Mouse (Mus musculus) ES-E14 (cell line): ENCODE data around the gene Cenpf. TPM values are rescaled to one million over a fixed set of nuclear protein-coding genes. Genes with fewer than 3 reads are reported as not detected.

Experiments
- DNase-seq: peaks from one replicate; pipeline ENCODE4 v3.0.0-alpha.2; 2013; ENCODE audit warnings: low read depth, low spot score
- H3K27ac ChIP-seq: 2 replicates; pipeline ENCODE4 v1.5.1; 2012; ENCODE audit warnings: low read depth, mild to moderate bottlenecking, low read length, moderate library complexity, mixed read lengths; ENCODE audit not compliant: poor library complexity, insufficient read depth, severe bottlenecking
- H3K36me3 ChIP-seq: 2 replicates; pipeline ENCODE4 v1.6.1; 2012; ENCODE audit warnings: mild to moderate bottlenecking, low read length, moderate library complexity, mixed read lengths; ENCODE audit not compliant: control insufficient read depth, poor library complexity, insufficient read depth, severe bottlenecking
- H3K4me1 ChIP-seq, 2 experiments: fragments of 150-350 bp in 1 of 2; sonication (generic) in 1 of 2; 2 replicates each; pipeline ENCODE4 v1.6.1; 2012; ENCODE audit warnings: low read length in 2 of 2, mild to moderate bottlenecking in 1 of 2, mixed read lengths in 1 of 2; ENCODE audit not compliant: control insufficient read depth in 2 of 2, insufficient read depth in 2 of 2, poor library complexity in 1 of 2
- H3K4me3 ChIP-seq, 2 experiments: fragments of 150-350 bp in 1 of 2; sonication (generic) in 1 of 2; 2 replicates each; pipeline ENCODE4 v1.5.1; 2012; ENCODE audit warnings: low read length in 2 of 2, low read depth in 1 of 2, mild to moderate bottlenecking in 1 of 2, mixed read lengths in 1 of 2; ENCODE audit not compliant: insufficient read depth in 1 of 2, poor library complexity in 1 of 2, severe bottlenecking in 1 of 2
- H3K9ac ChIP-seq: 2 replicates; pipeline ENCODE4 v1.6.1; 2012; ENCODE audit warnings: low read depth, mild to moderate bottlenecking, low read length, mixed read lengths; ENCODE audit not compliant: poor library complexity, insufficient read depth, severe bottlenecking
- H3K9me3 ChIP-seq: fragments of 150-350 bp; sonication (generic); 2 replicates; pipeline ENCODE4 v1.6.1; 2012; ENCODE audit warnings: low read depth, mild to moderate bottlenecking, low read length; ENCODE audit not compliant: control insufficient read depth, insufficient read depth
- CHD2 ChIP-seq: IDR thresholded peaks from 2 replicates; pipeline ENCODE4 v1.6.1; 2014; ENCODE audit warnings: mild to moderate bottlenecking, low read depth, low read length, inconsistent platforms
- HCFC1 ChIP-seq: IDR thresholded peaks from 2 replicates; pipeline ENCODE4 v1.6.1; 2012; ENCODE audit warnings: low read length, inconsistent platforms, borderline replicate concordance; ENCODE audit not compliant: insufficient read depth
- MAFK ChIP-seq: IDR thresholded peaks from 2 replicates; pipeline ENCODE4 v1.6.1; 2014; ENCODE audit warnings: mild to moderate bottlenecking, low read depth, low read length, inconsistent platforms; ENCODE audit not compliant: insufficient read depth
- ZC3H11A ChIP-seq: IDR thresholded peaks from 2 replicates; pipeline ENCODE4 v1.6.1; 2012; ENCODE audit warnings: low read depth, mild to moderate bottlenecking, inconsistent platforms, low read length, borderline replicate concordance
- ZNF384 ChIP-seq: IDR thresholded peaks from 2 replicates; pipeline ENCODE4 v1.6.1; 2012; ENCODE audit warnings: low read depth, low read length, inconsistent platforms
- in situ Hi-C, 2 experiments: fragments of 600-800 bp; cut with MboI; formaldehyde crosslinking; loops; one replicate each; pipeline ENCODE4 v1.15.1; 2025; ENCODE audit warnings: low sequenced_read_pairs in 2 of 2, inconsistent platforms in 1 of 2; ENCODE audit not compliant: unreplicated experiment in 2 of 2
- total RNA-seq: library from RNA; depleted of rRNA; stranded (reverse); fragments of 300-350 nt; gene quantifications from 2 replicates; pipeline ENCODE4 v1.2.3, GENCODE M21; 2012

Cenpf gene
- total RNA-seq, 1 experiment, result 46.5 TPM

DNA sequence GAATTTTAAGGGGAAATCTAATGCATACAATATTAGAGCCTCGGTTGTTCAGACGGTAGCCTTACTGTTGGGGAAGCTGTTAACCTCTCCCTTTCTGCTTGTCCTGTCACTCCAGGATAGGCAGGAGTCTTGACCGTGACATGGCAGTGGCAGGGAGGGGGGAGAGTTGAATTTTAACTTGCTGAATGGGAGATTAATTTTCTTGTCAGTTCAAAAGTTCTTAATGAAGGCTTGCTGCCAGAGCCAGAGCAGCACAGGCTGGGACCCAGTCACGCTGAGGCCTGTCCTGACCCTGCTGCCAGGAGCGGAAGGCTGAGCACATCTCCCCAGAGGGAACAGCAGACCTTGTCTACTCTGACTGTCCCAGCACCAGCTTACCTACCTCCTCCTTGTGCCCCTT, 19.5 kb upstream of the Cenpf start:
- TF ChIP-seq HCFC1 (no peak), CHD2 (no peak), ZC3H11A (no peak), ZNF384 (no peak), MAFK (no peak)
- no peaks in the 10 kb centered on the region for H3K4me1 ChIP-seq
- no peak overlapping the region for H3K4me3 ChIP-seq
- in situ Hi-C loops, result no loop called here
- H3K9ac ChIP-seq, result no peak overlapping the region
- H3K36me3 ChIP-seq, result no peaks in the 10 kb centered on the region
- no peak for DNase-seq
- no peak overlapping the region for H3K27ac ChIP-seq
- H3K9me3 ChIP-seq, result no peaks in the 10 kb centered on the region

DNA sequence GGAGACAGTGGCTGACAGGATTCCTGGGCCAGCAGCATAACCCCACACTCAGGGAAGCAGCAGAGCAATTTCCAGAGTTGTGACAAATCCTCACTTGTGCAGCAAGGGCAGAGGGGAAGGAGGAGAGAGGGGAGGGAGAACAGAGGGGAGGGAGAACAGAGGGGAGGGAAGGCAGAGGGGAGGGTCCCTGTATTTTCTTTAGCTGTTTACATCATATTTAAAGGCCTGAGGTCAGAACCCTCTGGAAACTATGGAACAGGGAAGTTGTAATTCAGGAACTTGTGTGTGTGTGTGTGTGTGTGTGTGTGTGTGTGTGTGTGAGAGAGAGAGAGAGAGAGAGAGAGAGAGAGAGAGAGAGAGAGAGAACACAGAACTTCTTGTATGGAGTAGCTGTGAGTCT, 19.1 kb upstream of the Cenpf start:
- H3K9ac ChIP-seq, result no peak overlapping the region
- H3K36me3 ChIP-seq, result no peaks in the 10 kb centered on the region
- no peak for TF ChIP-seq ZNF384
- H3K4me3 ChIP-seq, result no peak overlapping the region
- DNase-seq, result no peak
- H3K9me3 ChIP-seq, result no peaks in the 10 kb centered on the region
- no peak overlapping the region for H3K27ac ChIP-seq
- H3K4me1 ChIP-seq, result no peaks in the 10 kb centered on the region
- in situ Hi-C loops, result no loop called here

GRCm38 (mm10) chr1:189706040-189706645, 18.3 kb upstream of the Cenpf start:
- in situ Hi-C loops, result no loop called here
- no peak for DNase-seq
- Histone ChIP-seq H3K4me3 (no peak overlapping the region), H3K27ac (no peak overlapping the region), H3K9ac (no peak overlapping the region), H3K9me3 (no peaks in the 10 kb centered on the region), H3K36me3 (no peaks in the 10 kb centered on the region), H3K4me1 (no peaks in the 10 kb centered on the region)
- TF ChIP-seq MAFK (no peak), ZC3H11A (no peak), CHD2 (no peak), ZNF384 (no peak), HCFC1 (no peak)

- in situ Hi-C loops, result no loop called here
Measured at GRCm38 (mm10) chr1:189703591-189703990, 15.7 kb upstream of the Cenpf start.

DNA sequence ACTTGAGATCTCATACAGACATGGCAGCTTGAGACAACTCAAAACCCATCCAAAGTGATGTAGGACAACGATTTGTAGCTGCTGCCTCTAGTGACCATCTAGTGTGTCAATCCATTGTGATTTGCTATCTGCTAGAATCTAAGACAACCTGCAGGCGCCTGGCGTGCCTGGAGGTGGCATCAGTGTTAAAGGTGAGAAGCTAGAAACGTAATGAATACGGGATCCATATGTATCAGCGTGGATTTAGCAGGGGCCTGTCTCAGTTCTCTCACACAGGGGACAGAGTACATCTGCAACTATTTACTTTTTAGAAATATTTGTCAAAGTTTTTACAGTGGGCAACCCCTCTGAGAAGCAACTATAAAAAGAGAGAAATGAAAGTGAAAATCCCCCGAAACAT, 15.3 kb upstream of the Cenpf start:
- Histone ChIP-seq H3K9me3 (no peaks in the 10 kb centered on the region), H3K4me3 (no peak overlapping the region), H3K4me1 (no peaks in the 10 kb centered on the region), H3K27ac (no peak overlapping the region), H3K36me3 (no peaks in the 10 kb centered on the region), H3K9ac (no peak overlapping the region)
- TF ChIP-seq ZC3H11A, result no peak
- TF ChIP-seq HCFC1, result no peak
- no peak for TF ChIP-seq ZNF384
- TF ChIP-seq CHD2, result no peak
- no peak for TF ChIP-seq MAFK
- no peak for DNase-seq
- in situ Hi-C loops, result no loop called here

More at GRCm38 (mm10) chr1:189703591-189703990, 15.7 kb upstream of the Cenpf start:
- no peak for DNase-seq
- Histone ChIP-seq H3K36me3 (no peaks in the 10 kb centered on the region), H3K27ac (no peak overlapping the region), H3K4me3 (no peak overlapping the region), H3K9me3 (no peaks in the 10 kb centered on the region), H3K9ac (no peak overlapping the region), H3K4me1 (no peaks in the 10 kb centered on the region)
- TF ChIP-seq ZNF384, result no peak
- TF ChIP-seq HCFC1, result no peak
- no peak for TF ChIP-seq CHD2
- TF ChIP-seq ZC3H11A, result no peak
- TF ChIP-seq MAFK, result no peak
